Mouse (Mus musculus): Measurements from ENCODE around the gene Cldn9.

The Cldn9 gene

DNA sequence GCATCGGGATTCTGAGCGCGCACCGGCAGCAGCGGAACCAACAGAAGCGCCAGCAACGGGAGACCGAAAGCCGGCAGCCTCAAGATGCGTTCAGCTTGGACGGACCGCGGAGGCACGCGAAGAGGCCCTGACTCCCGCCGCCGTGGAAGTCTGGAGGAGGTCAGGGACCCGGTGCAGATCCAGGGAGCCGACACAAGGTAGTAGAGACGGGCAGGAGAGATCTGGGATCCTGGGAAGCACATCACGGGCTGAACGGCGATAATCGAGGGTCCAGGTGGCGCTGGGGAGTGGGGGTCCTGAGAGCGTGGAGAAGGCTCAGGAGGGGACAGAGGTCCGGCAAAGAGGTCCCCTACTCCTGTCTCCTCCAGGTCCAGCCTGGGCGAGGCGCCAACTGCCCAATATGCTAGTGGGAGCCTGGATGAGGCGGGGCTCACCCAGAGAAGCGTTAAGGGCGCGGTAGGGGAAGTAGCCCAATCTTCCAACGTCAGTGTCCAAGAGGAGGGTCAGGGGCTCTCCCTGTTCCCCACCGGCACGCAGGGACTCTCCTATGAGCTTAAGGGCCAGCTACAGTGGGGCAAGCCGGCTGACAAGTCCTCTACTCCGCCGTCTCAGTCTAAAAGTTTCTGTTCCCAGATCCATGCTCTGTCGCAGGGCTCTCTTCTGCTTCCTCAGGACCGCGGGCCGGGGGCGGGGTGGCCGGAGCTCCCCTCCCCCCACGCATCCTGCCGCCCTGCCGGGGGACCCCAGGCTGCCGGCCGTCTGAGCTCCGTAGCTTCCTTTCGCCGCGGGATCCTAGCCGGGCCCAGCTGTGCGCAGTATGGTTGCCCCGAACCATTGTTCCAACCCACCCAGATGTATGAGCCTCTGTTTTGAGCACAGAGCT is 39.0 kb downstream of the Cldn9 start, which contains the start of gene Mmp25:
Mmp25 (minus strand) TSS at position 665 of the 883 bp plus-strand sequence.
- no peak for DNase-seq
